Mouse (Mus musculus) bone marrow, adult 2 months (tissue): ENCODE data around the gene Ampd1.

Experiments
- CTCF ChIP-seq: fragments of 200-500 bp; IDR thresholded peaks from 2 replicates; pipeline ENCODE4 v1.5.1; 2011; ENCODE audit warnings: low read length, control low read depth; ENCODE audit not compliant: control insufficient read depth, insufficient read depth
- POLR2A ChIP-seq: fragments of 200-500 bp; IDR thresholded peaks from 2 replicates; pipeline ENCODE4 v1.6.1; 2011; ENCODE audit warnings: low read depth, mild to moderate bottlenecking, control low read depth, low read length, borderline replicate concordance; ENCODE audit not compliant: control insufficient read depth

GRCm38 (mm10) chr3:103026174-103026573 is 47.6 kb upstream of the Ampd1 start:
- TF ChIP-seq CTCF: no peak
- TF ChIP-seq POLR2A: no peak
